Mouse (Mus musculus) heart, postnatal 4 days (tissue): ENCODE data around the gene Wdsub1. TPM values are rescaled to one million over a fixed set of nuclear protein-coding genes. Genes with fewer than 3 reads are reported as not detected.

Experiments used
- DNase-seq: peaks from one replicate; pipeline ENCODE4 v3.0.0; 2021
- total RNA-seq, 2 experiments: library from RNA; stranded (reverse); gene quantifications; 2 replicates each; pipeline ENCODE4 v1.2.3; 2021

Gene Wdsub1
- total RNA-seq, 2 experiments from 2014 or later, result 33.5 to 33.8 TPM

- no peak for DNase-seq
These were observed 41.0 kb downstream of the Wdsub1 start for GRCm38 (mm10) chr2:59841189-59841939.

GRCm38 (mm10) chr2:59840191-59840590 lies 42.2 kb downstream of the Wdsub1 start:
- DNase-seq, result no peak

- DNase-seq, result no peak
These were observed 42.6 kb downstream of the Wdsub1 start for GRCm38 (mm10) chr2:59839755-59840154.

- no peak for DNase-seq
These were observed 43.6 kb downstream of the Wdsub1 start for GRCm38 (mm10) chr2:59838825-59839224.

GRCm38 (mm10) chr2:59831831-59832230 lies 50.6 kb downstream of the Wdsub1 start:
- no peak for DNase-seq

- no peak for DNase-seq
These were observed 51.5 kb downstream of the Wdsub1 start for GRCm38 (mm10) chr2:59830940-59831339.

GRCm38 (mm10) chr2:59830151-59830550 lies 52.2 kb downstream of the Wdsub1 start:
- DNase-seq, result peak; percentile 69

GRCm38 (mm10) chr2:59829718-59830117 lies 52.7 kb downstream of the Wdsub1 start:
- no peak for DNase-seq

GRCm38 (mm10) chr2:59828777-59829508 lies 53.4 kb downstream of the Wdsub1 start:
- peak; percentile 80 for DNase-seq

- no peak for DNase-seq
These were observed 54.2 kb downstream of the Wdsub1 start for GRCm38 (mm10) chr2:59828103-59828655.

GRCm38 (mm10) chr2:59825380-59825779 lies 57.0 kb downstream of the Wdsub1 start:
- no peak for DNase-seq

GRCm38 (mm10) chr2:59824289-59824688 lies 58.1 kb downstream of the Wdsub1 start:
- DNase-seq, result peak; percentile 68

GRCm38 (mm10) chr2:59821044-59821443 lies 61.3 kb downstream of the Wdsub1 start:
- no peak for DNase-seq

- DNase-seq, result no peak
These were observed 62.3 kb downstream of the Wdsub1 start for GRCm38 (mm10) chr2:59820088-59820487.

- DNase-seq, result no peak
These were observed 63.0 kb downstream of the Wdsub1 start for GRCm38 (mm10) chr2:59819415-59819814.

- no peak for DNase-seq
These were observed 63.7 kb downstream of the Wdsub1 start for GRCm38 (mm10) chr2:59818663-59819062.

GRCm38 (mm10) chr2:59814997-59815396 lies 67.4 kb downstream of the Wdsub1 start:
- DNase-seq, result no peak

- no peak for DNase-seq
These were observed 68.9 kb downstream of the Wdsub1 start for GRCm38 (mm10) chr2:59813457-59813856.

- no peak for DNase-seq
These were observed 69.8 kb downstream of the Wdsub1 start for GRCm38 (mm10) chr2:59812641-59813040.

- DNase-seq, result no peak
These were observed 71.1 kb downstream of the Wdsub1 start for GRCm38 (mm10) chr2:59811247-59811646.

- DNase-seq, result no peak
These were observed 72.4 kb downstream of the Wdsub1 start for GRCm38 (mm10) chr2:59810039-59810438.

GRCm38 (mm10) chr2:59808608-59809007 lies 73.8 kb downstream of the Wdsub1 start:
- DNase-seq, result no peak

- no peak for DNase-seq
These were observed 76.4 kb downstream of the Wdsub1 start for GRCm38 (mm10) chr2:59806038-59806437.

GRCm38 (mm10) chr2:59805595-59805994 lies 76.8 kb downstream of the Wdsub1 start:
- DNase-seq, result no peak
